Mouse (Mus musculus) left cerebral cortex, postnatal 25 days (tissue): ENCODE measurements around the gene Pds5b. TPM values are rescaled to one million over a fixed set of nuclear protein-coding genes. Genes with fewer than 3 reads are reported as not detected.
"Not testable (repeated sequence)": the region's sequence is repeated elsewhere in the genome, so short reads cannot be mapped to it uniquely, and the experiment has no call there.

Source experiments
- DNase-seq, 2 experiments: peaks; one replicate each; pipeline ENCODE4 v3.0.0; 2022; ENCODE audit warnings: low spot score in 2 of 2, mixed read lengths in 1 of 2
- intact Hi-C: fragments of 180-260 bp; cut with DNase I; formaldehyde crosslinking; loops from one replicate; pipeline ENCODE4 v1.15.1; 2025
- total RNA-seq, 2 experiments: library from RNA; stranded (reverse); gene quantifications; 2 replicates each; pipeline ENCODE4 v1.2.3; 2021

The Pds5b gene
- total RNA-seq, 2 experiments from 2014 or later = 76.4 to 78.5 TPM

DNA sequence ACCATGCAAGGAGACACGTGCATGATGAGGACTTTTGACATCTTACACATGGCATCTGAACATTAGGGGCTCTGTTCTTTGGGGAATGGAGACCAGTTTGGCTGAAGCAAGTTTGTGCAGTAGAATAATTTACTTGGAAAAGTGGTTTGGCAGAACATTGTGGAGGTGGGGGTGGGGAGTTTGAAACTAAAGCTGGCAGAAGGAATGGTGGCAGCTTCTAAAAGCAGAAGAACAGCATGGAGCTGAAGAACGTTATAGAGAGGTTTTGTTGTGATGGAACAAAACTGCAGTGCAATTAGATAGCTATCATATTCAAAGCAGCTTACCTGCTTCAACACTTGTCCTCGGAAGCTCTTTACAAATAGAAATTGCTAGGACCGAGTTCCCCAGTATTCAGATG is 141.9 kb downstream of the Pds5b start:
- intact Hi-C loops = loop anchor here (5.0 kb wide), 1 partner anchor 137 kb away; the partner anchor contains the start of gene Kl
- DNase-seq = peak; percentile 8 to 41

DNA sequence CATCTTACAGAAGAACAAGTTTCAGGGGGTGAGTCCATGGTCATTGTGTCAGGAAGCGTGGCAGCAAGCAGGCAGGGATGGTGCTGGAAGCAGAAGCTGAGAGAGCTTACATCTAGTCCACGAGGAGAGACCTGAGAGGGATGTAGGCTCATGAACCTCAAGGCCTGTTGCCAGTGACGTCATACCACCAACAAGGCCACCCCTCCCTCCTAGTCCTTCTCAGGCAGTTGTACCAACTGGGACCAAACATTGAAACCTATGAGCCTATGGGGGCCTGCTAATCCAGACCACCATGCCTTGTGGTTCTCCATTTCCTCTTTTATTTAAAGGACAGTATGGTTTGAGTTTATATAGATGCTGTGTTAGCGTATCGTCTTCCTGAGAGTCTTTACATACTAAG is 143.2 kb downstream of the Pds5b start:
- DNase-seq = no peak
- intact Hi-C loops = loop anchor here (5.0 kb wide), 1 partner anchor 136 kb away; the partner anchor contains the start of gene Kl

DNA sequence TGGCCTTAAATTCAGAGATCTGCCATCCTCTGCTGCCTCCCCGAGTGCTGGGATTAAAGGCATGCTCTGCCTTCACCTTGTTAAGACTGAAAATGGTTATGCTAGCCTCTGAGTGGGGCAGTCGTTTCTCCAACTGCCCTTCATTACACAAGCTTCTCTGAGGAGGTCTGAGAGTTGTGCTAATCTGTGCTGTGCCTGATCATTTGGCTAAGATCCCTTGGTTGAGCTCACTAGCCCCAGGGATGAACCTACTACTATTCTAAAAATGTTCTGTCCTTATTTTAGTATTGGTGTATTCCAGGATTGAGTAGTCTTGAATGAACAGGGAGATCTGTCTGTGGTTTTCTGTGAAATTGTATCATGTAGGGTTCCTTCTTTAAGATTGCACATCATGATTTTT is 144.5 kb downstream of the Pds5b start:
- DNase-seq = no peak
- intact Hi-C loops = loop anchor here (5.0 kb wide), 1 partner anchor 134 kb away; the partner anchor contains the start of gene Kl

DNA sequence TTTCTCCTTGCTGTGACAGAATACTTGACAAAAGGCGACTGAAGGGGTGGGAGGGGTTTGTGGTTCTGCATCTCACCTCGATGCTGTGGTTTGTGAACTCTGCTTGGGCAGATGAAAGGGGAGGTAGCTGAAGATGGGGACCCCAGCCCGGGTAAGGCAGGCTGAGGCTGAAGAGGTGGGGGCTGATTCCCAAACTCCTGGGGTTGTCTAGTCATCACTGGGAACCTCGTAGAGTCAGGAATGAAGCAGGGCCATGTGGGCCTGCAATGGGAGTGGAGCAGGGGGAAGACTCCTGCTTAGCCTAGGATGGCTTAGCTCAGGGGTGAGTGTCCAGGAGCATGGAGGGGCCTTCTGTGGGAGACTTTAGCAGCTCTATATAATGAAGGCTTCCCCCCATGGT is 145.3 kb downstream of the Pds5b start:
- intact Hi-C loops = loop anchor here (5.0 kb wide), 1 partner anchor 133 kb away; the partner anchor contains the start of gene Kl
- DNase-seq = no peak

DNA sequence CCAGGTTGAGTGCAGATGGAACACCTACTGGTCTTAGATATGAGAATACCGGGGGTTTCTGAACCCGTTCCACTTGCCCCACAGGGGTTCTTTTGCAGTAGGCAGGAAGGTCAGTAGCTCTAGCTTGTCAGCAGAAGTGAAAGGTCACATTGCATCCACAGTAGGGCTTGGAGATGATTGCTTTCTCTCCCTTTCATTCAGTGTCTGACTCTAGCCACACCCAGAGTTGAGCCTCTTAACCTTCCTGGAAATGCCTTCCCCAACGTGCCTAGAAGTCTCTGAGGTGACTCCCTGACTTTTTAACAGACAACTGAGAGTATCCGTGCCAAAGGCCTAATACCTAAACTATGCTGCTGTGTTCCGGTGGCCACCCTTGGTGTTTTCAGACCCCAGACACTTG is 146.0 kb downstream of the Pds5b start:
- intact Hi-C loops = loop anchor here (5.0 kb wide), 1 partner anchor 133 kb away; the partner anchor contains the start of gene Kl
- no peak for DNase-seq

DNA sequence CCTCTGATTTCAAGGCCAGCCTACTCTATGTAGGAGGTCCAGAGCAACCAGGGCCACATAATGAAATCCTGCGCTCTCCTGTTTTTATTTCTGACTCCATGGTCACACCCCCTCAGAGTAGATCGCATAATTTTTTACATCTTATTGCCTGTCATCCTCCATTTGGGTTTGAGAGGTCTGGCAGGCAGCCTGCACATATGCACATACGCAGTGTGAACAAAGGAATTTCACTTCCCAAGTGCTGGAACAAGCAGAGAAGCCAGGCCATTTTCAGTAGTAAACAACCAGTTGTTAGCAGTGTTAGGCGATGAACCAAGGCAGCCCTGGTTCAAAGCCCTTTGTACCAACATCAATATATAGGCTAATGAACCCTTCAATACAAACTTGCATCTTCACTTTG is 147.6 kb downstream of the Pds5b start:
- DNase-seq = peak in 1 of 2 experiments; percentile 43

DNA sequence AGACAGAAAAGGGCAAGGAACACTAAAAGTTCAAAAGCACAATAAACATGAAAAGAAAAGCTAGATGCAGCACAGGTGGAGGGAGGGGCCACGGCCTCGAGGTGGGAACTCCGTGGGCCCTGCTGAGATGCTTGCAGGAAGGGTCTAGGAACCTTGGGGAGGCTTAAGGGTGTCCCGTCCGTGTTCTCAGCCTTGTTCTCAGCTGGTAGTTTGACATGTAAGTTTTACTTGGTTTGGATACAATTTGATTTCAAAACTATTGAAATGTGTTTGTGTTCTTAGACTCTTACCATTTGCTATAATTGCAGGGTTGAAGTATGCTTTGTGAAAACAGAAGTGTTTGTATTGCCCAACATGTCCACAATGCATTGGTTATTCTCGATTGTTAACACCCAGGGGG is 149.2 kb downstream of the Pds5b start:
- no peak for DNase-seq
- intact Hi-C loops = no loop called here

More for the DNA sequence above, 147.6 kb downstream of the Pds5b start:
- intact Hi-C loops = no loop called here

DNA sequence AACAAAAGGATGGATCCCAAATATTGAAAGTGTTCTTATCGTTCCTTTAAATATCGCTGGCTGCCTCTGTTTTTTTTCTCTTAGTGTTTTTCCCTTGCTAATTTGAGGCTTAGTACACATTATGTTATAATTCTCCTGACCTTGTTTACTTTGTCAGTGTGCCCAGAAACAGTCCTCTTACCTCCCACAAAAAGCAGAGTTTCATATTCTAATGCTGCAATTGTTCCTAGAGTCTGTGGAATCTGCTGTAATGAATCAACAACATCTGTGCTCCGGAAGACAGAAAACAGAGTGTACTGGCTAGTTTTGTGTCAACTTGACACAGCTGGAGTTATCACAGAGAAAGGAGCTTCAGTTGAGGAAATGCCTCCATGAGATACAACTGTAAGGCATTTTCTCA is 149.8 kb downstream of the Pds5b start:
- intact Hi-C loops = no loop called here

DNA sequence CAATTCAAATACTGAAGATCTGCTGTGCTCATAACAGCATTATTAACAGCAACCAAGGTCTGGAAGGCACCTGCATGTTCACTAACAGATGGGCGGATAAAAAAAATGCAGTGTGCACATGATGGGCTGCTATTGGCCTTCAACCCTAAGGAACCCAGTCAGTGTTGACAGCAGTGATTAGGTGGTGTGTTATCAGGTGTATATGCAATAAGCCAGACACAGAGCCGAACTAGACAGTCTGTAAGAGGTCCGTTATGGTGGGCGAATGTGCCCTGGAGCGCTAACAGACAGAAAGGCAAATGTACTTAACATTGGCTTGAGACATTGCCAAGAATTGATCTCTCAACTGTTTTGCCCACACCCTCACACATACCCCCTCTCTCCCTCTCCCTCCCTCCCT is 156.0 kb downstream of the Pds5b start:
- intact Hi-C loops = no loop called here
- no peak for DNase-seq

More for the DNA sequence above, 149.8 kb downstream of the Pds5b start:
- DNase-seq = no peak

DNA sequence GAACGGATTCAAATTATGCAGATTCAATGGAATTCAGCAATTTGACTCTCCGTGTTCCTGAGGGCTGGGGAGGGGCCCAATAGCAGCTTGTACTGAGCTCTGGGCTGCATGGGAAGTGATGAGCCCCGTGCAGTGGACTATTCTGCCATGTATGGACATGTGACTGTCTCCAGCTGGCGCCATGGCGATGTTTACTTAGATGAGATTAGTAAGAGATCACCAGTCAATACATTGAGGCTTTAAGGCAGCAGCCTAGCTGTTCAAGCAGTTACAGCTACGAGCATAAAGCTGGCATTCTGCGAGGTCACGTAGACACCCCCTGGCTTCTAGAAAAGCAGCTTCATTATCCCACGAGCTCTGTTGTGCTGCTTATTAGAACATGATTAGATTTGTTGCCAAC is 157.2 kb downstream of the Pds5b start:
- no peak for DNase-seq

DNA sequence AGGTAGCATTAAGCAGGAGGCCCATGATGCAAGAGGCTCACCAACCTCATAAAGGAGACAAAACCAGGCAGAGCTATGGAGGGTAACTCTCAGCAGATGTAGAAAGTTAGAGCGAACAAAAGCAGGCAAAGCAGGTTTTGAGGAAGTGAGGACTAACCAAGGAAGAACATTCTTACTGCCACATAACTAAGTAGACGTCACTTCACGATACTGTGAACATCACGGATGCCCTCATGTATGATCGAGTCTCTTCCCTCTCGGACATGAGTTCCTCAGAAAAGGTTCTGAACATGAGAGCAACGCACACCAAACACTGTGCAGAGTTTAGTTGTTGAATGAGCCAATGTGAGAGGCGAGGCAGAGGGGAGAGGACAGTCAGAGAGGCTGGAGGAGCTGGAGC is 163.2 kb downstream of the Pds5b start:
- intact Hi-C loops = no loop called here
- no peak for DNase-seq

More for the DNA sequence above, 157.2 kb downstream of the Pds5b start:
- intact Hi-C loops = no loop called here

DNA sequence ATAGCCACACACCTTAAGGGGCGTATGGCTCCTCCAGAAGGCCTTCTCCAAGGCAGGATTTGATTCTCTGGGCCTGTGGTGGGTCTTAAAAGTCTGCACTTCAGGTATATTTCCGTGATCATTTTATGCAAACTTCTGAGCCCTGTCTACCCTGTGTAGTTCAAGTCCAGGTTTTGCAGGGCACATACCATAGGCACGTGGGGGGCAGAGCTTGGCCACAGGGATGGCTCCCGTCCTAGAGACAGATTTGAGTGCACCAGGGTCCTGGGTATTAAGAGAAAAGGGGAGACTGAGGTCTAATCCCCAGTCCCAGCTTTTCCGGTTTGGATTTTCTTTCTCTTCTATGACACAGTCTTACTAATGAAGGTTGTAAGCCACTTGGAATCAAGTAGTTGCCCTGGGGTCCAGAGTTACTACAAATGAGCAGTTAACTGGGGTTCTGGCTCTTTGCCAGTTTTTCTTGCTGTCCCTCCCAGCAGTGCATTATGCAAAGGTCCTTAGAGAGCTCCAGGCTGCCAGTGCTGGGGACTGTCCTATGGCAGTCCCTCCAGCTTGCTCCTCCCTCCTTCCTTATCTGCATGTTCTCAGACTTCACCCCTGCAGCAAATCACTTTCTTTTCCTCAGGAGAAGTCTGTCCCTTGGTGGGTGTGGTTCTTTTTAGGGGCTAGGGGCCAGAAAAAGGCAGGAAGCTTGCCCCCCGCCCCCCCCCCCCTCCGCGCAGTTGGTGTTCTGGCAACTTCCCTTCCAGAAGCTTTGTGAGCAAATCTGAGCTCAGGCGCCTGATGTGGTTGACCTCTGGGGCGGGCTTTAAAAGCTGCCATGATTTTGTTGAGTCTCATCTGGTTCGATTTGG is 166.4 kb downstream of the Pds5b start:
- DNase-seq = no peak
- intact Hi-C loops = no loop called here

DNA sequence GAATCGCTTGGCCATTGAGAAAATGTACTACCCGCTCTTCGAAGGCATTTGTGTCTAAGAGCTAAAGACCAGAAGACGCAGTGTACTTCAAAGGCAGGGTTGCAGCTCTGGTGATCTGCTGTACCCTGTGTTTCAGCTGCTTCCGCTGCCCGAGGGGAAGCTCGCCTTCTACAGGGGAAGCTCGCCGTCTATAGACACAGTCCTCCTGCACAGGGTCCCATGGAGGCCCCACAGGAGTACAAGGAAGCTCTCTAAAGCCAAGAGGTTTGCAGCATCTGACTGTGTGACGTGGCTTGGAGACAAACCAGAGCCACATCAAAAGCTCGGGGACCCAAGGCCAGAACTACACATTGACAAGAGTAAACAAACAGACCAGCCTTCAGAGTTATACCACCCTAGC is 167.1 kb downstream of the Pds5b start:
- DNase-seq = no peak
- intact Hi-C loops = no loop called here

DNA sequence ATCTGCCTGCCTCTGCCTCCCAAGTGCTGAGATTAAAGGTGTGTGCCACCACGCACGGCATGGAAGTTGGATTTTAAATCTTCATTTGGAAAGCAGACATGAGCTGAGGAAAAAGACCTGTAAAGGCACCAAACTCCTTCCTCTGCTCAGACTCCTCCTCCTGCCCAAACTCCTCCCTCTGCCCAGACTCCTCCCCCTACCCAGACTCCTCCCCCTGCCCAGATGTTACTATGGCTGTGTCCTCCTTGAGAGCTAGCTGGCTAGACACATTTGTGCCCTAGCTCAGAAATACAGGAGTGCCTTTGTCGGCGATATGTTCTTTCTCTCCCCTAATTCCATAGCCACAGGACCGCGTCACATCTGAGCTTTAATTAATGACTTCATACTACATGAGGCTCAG is 172.4 kb downstream of the Pds5b start:
- DNase-seq = no peak
- intact Hi-C loops = no loop called here

DNA sequence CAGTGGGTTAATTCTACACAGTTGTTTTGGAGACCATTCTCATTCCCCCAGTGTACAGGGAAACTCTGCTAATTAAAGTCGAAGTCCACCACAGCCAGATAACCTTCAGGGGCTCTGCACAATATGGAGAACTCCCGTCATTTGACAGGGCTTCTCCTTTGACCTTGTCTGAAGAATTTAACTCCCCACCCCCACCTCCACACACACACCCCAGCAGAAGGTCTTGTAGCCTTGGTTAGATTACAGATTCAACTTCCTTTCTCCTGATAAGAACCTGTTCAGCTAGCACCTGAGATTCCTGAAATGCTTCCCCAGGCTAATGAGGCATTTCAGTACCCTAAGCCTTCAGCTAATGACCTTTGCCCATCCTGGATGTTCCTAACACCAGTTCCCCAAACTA is 177.3 kb downstream of the Pds5b start:
- intact Hi-C loops = loop anchor here (10.0 kb wide), 1 partner anchor 214 kb away; no protein-coding TSS in a partner anchor
- no peak for DNase-seq

DNA sequence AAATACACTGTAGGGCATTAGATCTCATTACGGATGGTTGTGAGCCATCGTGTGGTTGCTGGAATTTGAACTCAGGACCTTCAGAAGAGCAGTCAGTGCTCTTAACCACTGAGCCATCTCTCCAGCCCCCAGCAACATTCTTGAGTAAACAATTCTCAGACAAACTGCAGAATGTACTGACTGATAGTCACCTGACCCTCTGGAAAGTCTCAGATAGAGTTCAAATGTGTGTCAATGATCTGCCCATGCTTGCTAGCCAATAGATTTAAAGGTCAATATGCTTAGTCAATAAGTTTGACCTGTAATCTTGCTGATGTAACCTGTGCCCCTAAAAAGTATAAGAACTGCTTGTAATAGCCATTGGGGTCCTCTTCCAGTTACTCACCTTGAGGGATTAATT is 178.6 kb downstream of the Pds5b start:
- intact Hi-C loops = loop anchor here (10.0 kb wide), 1 partner anchor 213 kb away; no protein-coding TSS in a partner anchor
- not testable (repeated sequence) for DNase-seq

DNA sequence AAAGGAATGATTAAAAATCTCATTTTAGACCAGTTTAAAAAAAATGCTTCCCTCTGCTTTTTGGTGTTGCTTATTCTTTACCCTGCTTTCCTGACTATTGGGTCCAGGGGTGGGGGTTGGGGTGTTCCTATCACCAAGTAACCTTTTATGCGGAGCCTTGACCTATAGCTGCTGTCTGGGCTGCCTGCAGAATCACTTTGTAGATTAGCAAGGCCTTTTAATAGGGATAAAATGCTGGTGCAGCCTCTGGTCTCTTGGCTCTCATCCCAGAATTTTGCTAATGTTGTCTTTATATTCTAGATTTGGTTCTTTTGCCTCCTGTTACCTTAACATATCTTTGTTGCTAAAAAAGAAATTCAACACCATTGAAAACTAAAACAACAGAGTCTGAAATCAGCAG is 181.0 kb downstream of the Pds5b start:
- peak; percentile 21 to 26 for DNase-seq

DNA sequence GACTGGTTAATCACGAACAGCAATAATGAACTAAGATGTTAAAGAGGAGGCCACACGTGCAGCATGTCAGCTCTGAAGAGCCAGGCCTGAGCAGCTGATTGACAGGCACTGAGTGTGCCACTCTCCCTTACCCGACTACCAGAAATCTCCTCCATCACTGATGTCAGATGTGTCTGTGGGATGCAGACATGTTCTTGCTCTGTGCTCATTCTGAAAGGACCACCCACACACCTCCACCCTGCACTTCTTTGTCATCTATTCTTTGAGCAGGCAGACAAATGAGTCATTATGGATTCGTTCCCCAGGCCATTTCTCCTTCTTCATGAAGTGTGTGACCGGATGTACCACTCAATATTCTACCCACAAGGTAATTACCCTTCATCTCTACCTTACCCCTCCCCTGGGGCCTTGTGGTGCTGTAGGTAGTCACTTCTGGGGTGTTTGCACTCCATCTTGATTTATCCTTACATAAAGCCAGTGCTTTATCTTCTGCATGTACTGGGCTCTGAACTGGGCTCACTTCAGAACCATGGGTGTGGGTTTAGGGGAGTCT is 186.2 kb downstream of the Pds5b start:
- intact Hi-C loops = loop anchor here (10.0 kb wide), 1 partner anchor 205 kb away; no protein-coding TSS in a partner anchor
- peak; percentile 38 to 70 for DNase-seq

More for the DNA sequence above, 181.0 kb downstream of the Pds5b start:
- intact Hi-C loops = loop anchor here (10.0 kb wide), 1 partner anchor 210 kb away; no protein-coding TSS in a partner anchor
